Mouse (Mus musculus) fibroblast of lung, adult 2 months (primary cell): Measurements from ENCODE around the gene Arl16.
"Not testable (repeated sequence)": the region's sequence is repeated elsewhere in the genome, so short reads cannot be mapped to it uniquely, and the experiment has no call there.

Source experiments
- DNase-seq: peaks from one replicate; pipeline ENCODE4 v3.0.0-alpha.2; 2011; ENCODE audit warnings: low read depth

Gene Arl16

GRCm38 (mm10) chr11:120467051-120467735, at the start of gene Arl16:
Gene Arl16 (minus strand): TSS chr11:120467607.
- peak; percentile 97 for DNase-seq

GRCm38 (mm10) chr11:120517147-120517546, 49.7 kb upstream of the Arl16 start:
- no peak for DNase-seq

- no peak for DNase-seq
These were observed 48.2 kb upstream of the Arl16 start for GRCm38 (mm10) chr11:120515611-120516010.

- DNase-seq = not testable (repeated sequence)
These were observed 46.9 kb upstream of the Arl16 start for GRCm38 (mm10) chr11:120514262-120514661.

GRCm38 (mm10) chr11:120512790-120513453, 45.5 kb upstream of the Arl16 start:
- DNase-seq = no peak

GRCm38 (mm10) chr11:120510375-120511030, 43.1 kb upstream of the Arl16 start:
- no peak for DNase-seq

GRCm38 (mm10) chr11:120509940-120510339, 42.5 kb upstream of the Arl16 start:
- no peak for DNase-seq

- DNase-seq = no peak
These were observed 41.0 kb upstream of the Arl16 start for GRCm38 (mm10) chr11:120508290-120508870.

- DNase-seq = no peak
These were observed 40.3 kb upstream of the Arl16 start for GRCm38 (mm10) chr11:120507611-120508289.

- DNase-seq = no peak
These were observed 39.5 kb upstream of the Arl16 start for GRCm38 (mm10) chr11:120506899-120507298.

GRCm38 (mm10) chr11:120505661-120506060, 38.3 kb upstream of the Arl16 start:
- DNase-seq = no peak

- DNase-seq = no peak
These were observed 34.3 kb upstream of the Arl16 start for GRCm38 (mm10) chr11:120501701-120502100.

GRCm38 (mm10) chr11:120501018-120501417, 33.6 kb upstream of the Arl16 start:
- no peak for DNase-seq

- no peak for DNase-seq
These were observed 33.0 kb upstream of the Arl16 start for GRCm38 (mm10) chr11:120500357-120500756.

- no peak for DNase-seq
These were observed 32.5 kb upstream of the Arl16 start for GRCm38 (mm10) chr11:120499894-120500293.

- DNase-seq = no peak
These were observed 31.5 kb upstream of the Arl16 start for GRCm38 (mm10) chr11:120498891-120499290.

- DNase-seq = no peak
These were observed 30.8 kb upstream of the Arl16 start for GRCm38 (mm10) chr11:120498226-120498625.

- DNase-seq = no peak
These were observed 30.0 kb upstream of the Arl16 start for GRCm38 (mm10) chr11:120497436-120497835.

GRCm38 (mm10) chr11:120493911-120494310, 26.5 kb upstream of the Arl16 start:
- no peak for DNase-seq

- no peak for DNase-seq
These were observed 25.9 kb upstream of the Arl16 start for GRCm38 (mm10) chr11:120493351-120493750.

- no peak for DNase-seq
These were observed 25.4 kb upstream of the Arl16 start for GRCm38 (mm10) chr11:120492878-120493203.
